ENCODE assay signal across 22 mouse cellular contexts in genomic region chr4:99686308-99686707, GRCm38 (mm10). TPM values are rescaled to one million over a fixed set of nuclear protein-coding genes. Genes with fewer than 3 reads are reported as not detected.
"Had no signal": no experiment of that assay in that cellular context is flagged by ENCODE, and none has a peak within 500 bp of the region (broad histone marks: within the 10 kb centered on the region; RNA-seq: fewer than 3 reads in every experiment).

No protein-coding gene starts in this region.

- H3K9ac ChIP-seq: limb, embryonic 12.5 days; limb, embryonic 15.5 days; liver, embryonic 14.5 days; liver, postnatal 0 days; lung, embryonic 15.5 days; midbrain, embryonic 12.5 days; midbrain, embryonic 15.5 days; neural tube, embryonic 12.5 days; neural tube, embryonic 15.5 days; stomach, embryonic 15.5 days had no signal

- ATAC-seq: liver, postnatal 0 days; midbrain, embryonic 15.5 days had no signal

- H3K4me3 ChIP-seq: limb, embryonic 12.5 days; limb, embryonic 15.5 days; lung, embryonic 15.5 days; midbrain, embryonic 12.5 days; midbrain, embryonic 15.5 days; neural tube, embryonic 12.5 days; neural tube, embryonic 15.5 days; stomach, embryonic 15.5 days had no signal

- DNase-seq: kidney, adult 18-20 months; kidney, adult 9 months; kidney, postnatal 14 days; kidney, postnatal 4 days; left cerebral cortex, postnatal 4 days; liver, postnatal 0 days; right cerebral cortex, adult 18-20 months; right cerebral cortex, postnatal 25 days; spleen, adult 18-20 months; thymus, postnatal 36 days had no signal

- H3K4me1 ChIP-seq: limb, embryonic 12.5 days; limb, embryonic 15.5 days; lung, embryonic 15.5 days; midbrain, embryonic 12.5 days; midbrain, embryonic 15.5 days; neural tube, embryonic 12.5 days; neural tube, embryonic 15.5 days; stomach, embryonic 15.5 days had no signal

- H3K4me2 ChIP-seq: limb, embryonic 12.5 days; limb, embryonic 15.5 days; liver, embryonic 11.5 days; lung, embryonic 15.5 days; midbrain, embryonic 12.5 days; midbrain, embryonic 15.5 days; neural tube, embryonic 12.5 days; neural tube, embryonic 15.5 days; stomach, embryonic 15.5 days had no signal

- H3K36me3 ChIP-seq: limb, embryonic 12.5 days; limb, embryonic 15.5 days; lung, embryonic 15.5 days; midbrain, embryonic 12.5 days; midbrain, embryonic 15.5 days; neural tube, embryonic 12.5 days; neural tube, embryonic 15.5 days; stomach, embryonic 15.5 days had no signal

- H3K9me3 ChIP-seq: limb, embryonic 12.5 days; limb, embryonic 15.5 days; lung, embryonic 15.5 days; midbrain, embryonic 12.5 days; midbrain, embryonic 15.5 days; neural tube, embryonic 12.5 days; neural tube, embryonic 15.5 days; stomach, embryonic 15.5 days had no signal

- H3K27me3 ChIP-seq: limb, embryonic 12.5 days; limb, embryonic 15.5 days; lung, embryonic 15.5 days; midbrain, embryonic 12.5 days; midbrain, embryonic 15.5 days; neural tube, embryonic 12.5 days; neural tube, embryonic 15.5 days; stomach, embryonic 15.5 days had no signal

- H3K27ac ChIP-seq: limb, embryonic 12.5 days; limb, embryonic 15.5 days; liver, embryonic 14.5 days; lung, embryonic 15.5 days; macrophage; midbrain, embryonic 12.5 days; midbrain, embryonic 15.5 days; neural tube, embryonic 12.5 days; neural tube, embryonic 15.5 days; stomach, embryonic 15.5 days had no signal

RNA-seq across cellular contexts. Expression of gene Foxd3, which starts 30.2 kb away (rescaled TPM):
- polyA plus RNA-seq: liver, postnatal 0 days; macrophage; thymus, postnatal 0 days had no signal
